Mouse (Mus musculus) WW6 (cell line): Measurements from ENCODE around the gene Gm49369.

Experiments
- DNase-seq: peaks from one replicate; pipeline ENCODE4 v3.0.0-alpha.2; 2013; ENCODE audit warnings: low read depth, low spot score

The Gm49369 gene

DNA sequence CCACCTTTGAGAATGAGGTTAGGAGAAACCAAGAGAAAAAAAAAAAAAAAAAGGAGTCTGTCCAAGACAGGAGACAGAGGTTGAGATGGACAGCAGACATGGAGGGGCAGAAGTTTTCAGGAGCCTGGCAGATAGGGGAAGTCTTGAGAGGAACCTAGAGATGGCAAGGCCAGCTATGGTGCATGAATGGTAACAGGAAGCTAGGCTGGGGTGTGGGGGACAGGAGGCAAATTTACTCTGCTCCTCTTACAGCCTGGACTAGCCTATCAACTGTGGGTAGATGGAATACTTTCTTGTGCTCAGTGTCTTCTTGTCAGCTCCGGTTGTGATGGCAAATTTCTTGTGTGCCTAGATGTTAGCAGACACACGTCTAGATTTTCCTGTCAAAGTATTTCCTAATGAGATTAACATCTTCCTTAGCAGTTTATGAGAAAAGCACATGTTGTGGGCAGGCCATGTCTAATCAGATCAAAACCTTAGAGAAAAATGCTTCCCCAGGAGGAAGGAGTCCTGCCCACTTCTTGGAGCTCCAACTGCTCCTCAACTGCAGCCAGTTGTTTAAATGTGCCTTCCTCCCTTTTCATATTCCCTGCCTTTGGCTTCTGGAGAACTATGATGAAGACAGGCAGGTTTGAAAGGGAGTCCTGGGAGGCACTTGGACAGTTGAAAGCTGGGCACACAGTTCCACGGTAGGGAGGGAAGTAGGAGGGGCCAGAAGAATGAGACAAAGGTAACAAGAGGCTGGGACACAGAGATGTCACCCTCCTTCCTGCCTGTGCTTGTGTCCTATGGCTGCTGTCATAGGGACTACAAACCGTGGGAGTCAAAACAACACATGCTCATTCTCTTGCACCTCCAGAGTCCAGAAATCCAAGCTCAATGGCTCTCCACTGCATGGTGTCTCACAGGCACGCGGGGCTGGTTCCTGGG is 12.1 kb upstream of the Gm49369 start:
- no peak for DNase-seq

DNA sequence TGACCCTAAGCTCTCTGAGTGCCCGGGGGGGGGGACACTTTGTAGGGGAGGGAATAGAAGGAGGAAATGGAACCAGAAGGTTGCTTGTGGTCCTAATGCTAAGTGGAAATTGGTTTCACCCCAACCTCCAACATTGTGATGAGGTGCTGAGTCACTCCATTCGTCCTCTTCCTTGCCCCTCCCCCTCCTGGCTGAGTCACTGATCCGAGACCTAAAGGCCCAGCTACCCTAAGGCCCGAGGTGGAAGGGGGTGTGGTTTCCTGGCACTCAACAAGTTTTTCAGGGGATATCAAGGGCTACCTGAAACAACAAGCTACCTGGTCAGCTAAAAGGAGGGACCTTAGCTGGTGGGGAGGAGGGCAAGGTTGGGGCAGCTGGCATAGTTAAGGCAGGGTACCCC is 10.7 kb upstream of the Gm49369 start:
- DNase-seq: no peak

DNA sequence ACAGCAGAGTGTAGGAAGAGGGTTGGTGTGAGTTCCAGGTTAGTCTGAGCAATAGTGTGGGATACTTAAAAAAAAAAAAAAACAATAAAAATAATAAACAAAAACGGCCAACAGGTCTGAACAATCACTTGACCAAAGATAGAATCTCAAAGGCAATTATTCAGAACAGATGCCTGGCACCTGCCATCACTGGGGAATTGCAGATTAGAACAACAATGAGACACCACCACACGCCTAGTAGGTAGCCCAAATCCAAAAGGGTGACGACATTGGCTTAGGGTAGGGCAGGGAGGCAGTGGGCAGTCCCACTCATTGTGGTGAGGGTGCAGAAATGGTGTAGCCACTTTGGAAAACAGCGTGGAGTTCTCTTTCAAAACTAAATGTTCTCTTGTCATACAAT is 9.1 kb upstream of the Gm49369 start:
- DNase-seq: no peak

DNA sequence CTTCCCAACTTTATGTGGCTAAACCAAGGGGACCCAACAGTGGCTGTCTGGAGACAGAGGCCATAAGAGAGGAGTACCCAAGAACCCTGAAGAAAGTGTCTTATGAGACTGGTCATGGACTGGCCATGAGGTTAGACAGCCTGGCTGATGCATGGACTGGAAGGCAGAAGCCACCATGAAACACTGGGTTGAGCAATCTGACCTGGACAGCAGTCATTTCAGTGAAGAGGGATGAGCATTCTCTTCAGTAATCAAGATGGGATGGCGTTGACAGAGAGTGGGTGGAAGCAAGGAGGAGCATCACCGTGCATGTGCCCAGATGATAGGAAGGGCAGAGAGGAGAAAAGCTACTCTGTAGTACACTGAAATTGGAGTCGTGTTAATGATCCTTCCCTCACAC is 8.6 kb upstream of the Gm49369 start:
- no peak for DNase-seq

DNA sequence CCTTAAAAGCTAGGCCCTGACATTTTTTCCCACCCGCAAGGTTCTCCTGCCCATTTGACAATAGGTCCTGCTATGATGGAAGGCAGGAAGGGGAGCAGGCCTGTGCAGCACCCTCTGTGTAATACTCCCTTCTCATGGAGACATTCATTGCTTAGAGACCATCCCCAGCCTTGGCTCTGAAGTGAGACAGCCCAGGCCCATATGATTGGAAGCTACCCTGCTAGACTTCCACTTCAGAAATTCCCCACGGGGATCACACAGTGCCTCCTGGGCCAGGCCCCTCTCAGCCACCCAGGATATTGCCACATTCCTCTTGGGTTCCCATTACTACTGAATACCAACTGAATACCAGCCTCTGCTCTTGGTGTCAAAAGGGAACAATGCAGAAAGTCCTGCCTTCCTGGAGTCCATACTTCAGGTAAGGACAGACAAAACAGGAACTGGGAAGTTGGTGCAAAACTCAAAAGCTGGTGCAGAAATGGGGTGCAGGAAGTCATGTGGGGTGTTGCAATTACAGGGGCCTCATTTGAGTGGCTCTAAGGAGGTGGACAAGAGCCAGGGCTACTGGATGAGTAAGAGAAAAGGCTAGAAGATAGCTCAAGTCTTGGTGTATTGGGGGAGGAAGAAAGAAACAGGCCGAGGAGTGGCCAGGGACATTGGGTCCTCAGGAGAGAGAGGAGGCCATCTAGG is 7.6 kb upstream of the Gm49369 start:
- no peak for DNase-seq

DNA sequence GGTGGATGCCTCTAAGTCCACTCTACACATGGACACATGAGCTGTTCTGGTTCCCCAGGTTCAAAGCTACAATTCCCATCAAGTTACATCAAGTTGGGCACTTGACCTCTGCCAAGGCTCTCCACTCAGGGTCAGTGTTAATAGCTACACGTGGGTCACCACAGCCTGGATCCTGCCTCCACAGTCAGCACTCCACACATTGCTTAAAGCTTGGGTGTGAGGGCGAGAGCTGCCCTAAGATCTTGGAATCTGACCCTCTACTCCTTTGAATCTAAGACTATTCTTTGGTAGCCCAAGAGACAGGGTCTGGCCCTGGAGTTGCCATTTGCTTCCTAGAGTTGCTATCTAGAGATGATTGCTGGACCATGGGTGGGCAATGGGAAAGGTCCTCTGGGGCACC is 6.3 kb upstream of the Gm49369 start:
- DNase-seq: no peak

DNA sequence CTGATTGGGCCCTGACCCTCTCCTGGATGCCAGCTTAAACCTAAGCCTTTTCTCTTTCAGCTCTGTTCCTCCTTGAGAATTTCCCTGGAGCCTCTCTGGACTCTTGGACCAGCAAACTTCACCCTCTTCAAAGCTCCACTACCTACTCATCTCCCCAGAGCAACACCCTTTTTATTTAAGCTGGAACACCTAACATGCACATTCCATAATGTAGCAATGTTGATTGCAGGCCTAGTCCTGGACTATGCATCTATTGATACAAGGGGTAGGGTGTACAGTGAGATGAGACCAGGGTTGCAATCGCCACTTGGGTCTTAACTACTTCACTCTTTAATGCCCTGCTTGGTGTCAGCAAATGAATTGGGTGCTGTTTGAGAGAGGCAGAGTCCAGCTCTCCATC is 5.7 kb upstream of the Gm49369 start:
- no peak for DNase-seq

DNA sequence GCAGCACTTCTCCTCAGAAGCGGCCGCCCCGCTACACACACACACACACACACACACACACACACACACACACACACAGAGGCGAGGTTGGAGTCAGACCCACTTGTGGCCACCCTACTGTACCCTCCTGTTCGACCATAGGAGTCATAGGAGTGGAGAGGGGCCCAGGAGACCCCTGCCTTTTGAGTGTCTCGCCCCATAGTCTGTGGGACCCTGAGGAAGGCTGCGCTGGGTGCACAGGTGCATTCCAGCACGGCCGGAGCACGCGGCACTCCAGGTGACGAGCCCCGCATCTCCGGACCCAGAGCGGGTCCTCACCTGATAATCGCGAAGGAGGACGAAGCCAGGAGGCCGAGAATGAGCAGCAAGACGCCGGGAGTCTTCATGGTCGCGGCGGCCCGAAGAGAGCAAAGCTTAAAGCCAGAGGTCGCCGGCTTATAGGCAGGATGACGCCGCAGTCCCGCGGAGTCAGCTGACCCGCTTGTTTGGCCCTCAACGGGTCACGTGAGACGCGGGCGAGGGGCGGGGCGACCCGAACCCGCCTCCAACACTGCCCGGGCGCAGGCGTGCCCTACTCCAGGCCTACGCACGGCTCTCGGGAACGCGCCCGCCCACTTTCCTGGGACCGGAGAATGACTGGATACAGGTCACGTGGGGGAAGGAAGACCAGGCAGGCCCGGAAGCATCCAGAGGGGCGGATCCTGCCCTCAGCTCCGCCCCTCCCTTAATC is 5.1 kb upstream of the Gm49369 start, which contains the start of gene Ctsd:
Gene Ctsd, minus strand, starts transcription at position 620 of the 730 bp plus-strand sequence.
- DNase-seq: peak; percentile 89

DNA sequence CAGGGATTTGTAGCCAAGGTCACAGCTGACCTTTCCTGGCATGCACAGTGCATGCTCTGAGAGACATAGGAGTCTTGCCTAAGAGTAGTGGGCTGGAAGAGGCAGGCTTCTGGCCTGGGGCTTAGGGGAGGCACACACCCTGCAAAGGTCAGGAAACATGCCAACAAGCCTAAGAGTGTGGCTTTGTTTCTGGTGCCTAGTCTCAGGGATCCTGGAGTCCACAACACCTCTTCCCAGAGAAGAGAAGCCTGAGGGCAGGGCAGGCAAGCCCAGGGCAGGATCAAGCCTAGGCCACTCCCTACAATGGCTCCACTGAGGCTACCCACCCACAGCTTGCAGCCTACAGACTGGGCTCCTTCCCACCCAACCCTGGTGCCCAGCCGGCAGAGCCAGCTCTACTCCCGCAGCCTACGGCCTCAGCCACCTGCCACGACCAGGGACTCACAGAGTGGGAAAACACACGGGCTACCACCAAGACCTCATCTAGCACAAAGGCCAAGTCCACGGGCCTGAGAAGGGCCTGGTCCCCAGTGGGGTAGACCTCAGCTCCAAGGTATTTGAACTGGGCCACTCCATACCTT is 4.2 kb upstream of the Gm49369 start:
- no peak for DNase-seq

DNA sequence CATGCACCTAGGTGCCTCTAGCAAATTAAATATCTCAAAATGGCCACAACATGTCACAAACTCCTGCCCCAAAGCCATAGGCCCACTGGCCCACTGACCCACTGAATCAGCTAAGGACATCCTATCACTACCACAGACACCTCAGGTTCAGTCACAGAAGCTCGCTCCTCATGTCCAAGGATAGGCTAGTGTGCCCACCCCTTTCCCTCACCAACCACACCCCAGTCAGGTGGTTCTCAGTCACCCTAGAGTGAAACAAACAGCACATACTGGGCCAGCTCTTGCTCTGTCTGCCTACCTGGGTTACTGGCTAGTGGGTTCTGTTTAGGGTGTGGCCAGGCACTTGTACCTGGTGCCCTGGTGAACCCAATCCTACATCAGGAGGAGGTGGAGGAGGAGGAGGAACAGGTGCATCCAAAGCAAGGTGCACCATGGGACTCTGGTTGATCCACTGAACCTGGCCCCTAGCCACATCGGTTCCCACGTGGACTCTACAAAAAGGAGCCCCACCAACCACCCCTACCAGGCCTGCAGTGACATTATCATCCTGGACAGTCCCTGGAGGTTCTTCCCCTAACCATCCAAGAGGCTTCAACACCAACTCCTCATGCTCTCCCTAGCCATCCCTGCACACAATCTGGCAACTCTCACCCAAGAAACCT is 3.4 kb upstream of the Gm49369 start:
- no peak for DNase-seq

DNA sequence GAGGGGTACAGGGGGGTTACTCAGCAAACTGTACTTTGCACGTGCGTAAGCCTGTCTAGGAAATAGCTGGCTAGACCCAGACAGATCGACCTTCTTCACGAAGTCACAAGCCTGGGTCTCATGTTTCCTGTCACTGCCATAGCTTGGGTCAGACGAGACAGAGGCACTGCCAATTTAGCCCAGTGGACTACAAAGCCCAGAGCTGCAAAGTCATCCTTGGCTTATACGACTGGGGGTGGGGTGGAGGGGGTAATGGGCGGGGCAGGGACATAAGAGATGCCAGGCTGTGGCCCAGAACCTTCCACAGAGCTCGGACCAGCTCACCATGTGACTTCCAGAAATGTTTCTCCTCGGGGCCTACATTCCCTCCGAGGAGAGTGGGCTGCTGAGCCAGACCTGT is 1.8 kb upstream of the Gm49369 start:
- DNase-seq: no peak

DNA sequence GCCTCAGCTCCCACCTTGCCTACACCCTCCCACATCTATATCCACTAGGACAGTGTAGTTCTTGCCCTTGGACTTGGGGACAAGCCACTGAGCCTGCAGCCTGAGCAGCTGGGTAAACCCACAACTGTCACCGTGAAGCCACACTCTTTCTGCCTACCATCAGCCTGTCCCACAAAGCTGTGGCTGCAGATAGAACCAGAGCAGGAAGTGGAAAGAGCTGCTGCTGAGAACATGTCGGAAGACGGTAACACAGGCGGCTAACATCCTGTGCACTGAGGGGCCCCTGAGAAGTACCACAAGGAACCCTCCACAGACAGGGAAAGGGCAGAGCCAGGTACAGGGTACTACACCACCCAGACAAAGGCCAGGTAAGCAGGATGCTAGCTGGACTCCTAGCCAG is 1.3 kb downstream of the Gm49369 start:
- no peak for DNase-seq

DNA sequence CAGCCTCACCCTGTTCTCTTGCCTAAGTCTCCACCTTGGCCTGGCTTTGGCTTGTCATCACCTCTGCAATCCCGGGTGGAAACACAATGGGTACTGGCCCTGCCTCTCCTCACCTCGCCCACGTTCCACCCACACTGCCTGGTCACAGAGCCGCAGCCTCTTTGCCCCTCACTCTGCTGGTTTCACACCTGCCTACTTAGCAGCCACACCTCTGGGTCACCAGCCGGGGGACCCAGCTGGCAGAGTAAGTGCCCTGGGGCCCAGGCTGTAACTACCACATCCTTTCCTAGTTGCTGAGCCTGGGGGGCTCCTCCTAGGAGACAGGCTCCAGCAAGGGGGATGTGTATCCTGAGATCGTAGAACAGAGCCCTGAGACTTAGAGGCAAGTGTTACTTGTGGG is 3.3 kb downstream of the Gm49369 start:
- DNase-seq: no peak

DNA sequence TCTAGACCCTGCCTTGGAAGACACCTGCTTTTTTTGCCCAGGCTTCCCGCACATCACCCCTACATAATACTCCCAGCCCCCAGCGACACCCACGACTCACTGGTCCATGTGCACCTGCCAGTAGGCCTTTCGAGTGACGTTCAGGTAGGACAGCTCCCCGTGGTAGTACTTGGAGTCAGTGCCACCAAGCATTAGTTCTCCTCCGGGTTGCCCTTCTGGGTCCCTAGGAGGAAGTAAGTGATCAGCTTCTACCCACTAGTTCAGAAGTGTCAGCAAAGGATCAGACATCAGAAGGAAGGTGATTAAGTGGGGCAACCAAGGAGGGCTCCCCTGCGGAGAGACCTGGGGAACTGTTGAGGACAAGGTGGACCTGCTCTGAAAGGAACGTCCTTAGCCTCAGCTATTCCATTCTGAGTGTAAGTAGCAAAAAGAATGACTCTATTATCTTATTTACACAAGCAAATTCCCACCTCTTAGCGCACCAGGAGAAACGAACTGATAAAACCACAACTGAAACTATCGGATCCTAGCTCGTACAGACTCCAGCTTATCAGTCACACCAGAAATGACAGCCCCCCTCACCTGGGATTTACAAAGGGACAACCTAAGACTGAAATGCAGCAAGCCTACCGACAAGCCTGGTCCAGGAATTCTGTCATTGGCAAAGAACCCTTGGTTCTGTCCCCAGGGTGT is 5.1 kb downstream of the Gm49369 start:
- DNase-seq: no peak

DNA sequence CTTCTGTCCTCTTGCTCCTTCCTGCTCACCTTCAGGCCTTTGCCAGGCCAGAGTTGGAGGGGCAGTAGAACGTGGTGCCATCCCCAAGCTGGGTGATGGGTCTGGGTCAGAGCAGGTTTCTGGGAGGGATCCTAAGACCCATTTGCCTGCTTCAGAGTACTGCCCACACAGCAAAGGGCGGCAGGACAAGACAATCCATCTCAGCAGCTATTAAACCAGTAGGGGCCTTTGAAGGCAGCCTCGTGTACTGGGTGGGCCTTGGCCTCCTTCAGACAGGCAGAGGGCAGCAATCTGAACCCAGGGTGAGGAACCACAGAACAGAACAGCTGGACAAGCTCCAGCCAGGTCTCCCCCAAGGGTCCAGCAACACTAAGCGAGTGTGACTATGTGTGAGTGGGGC is 6.4 kb downstream of the Gm49369 start:
- no peak for DNase-seq

DNA sequence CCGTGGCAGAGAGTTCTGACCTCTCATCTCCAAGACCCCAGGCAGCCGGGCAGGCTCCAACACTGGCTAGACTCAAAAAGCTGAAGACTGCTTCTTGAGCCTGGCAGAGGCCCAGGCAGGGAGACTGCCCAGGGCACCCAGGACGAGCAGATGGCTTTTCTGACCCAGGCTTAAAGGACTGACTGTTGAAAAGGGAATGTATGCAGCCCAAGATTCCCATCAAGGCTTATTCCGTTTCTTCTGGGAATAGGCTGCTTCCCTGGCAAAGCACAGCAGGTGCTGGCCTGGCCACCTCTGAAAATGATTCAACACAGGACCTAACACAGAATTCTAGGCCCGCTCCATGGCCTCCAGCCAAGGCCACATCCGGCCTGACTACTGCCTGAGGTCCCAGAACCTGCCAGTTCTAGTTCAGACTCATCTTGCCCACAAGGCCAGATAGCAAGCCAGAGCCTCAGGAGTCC is 7.2 kb downstream of the Gm49369 start:
- no peak for DNase-seq

DNA sequence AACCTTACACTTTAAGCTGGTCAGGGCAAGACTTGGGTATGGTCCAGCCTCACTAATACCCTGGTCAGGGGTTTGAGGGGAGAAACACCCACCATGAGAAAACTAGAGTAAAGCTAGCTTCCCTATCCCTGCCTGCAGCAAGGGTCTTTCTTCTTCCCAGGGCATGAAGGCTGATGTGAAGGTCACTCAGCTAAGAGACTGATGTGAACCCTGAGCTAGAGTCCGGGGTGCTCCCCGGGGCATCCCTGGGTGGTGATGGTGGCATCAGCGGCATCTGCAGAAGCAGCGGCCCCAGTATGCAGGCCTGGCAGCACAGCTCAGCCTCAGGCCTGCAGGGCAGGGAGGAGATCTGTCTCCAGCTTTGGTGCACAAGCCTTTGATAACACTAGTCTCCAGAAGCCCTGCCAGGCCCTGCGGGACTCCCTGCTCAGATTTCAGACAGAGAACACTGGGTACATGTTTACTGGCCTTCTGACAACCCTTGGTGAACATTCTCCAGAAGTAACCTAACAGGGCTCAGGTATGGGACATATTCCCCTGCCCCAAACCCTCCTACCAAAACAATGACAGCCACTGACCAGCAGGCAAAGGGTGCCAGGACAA is 8.0 kb downstream of the Gm49369 start:
- no peak for DNase-seq

DNA sequence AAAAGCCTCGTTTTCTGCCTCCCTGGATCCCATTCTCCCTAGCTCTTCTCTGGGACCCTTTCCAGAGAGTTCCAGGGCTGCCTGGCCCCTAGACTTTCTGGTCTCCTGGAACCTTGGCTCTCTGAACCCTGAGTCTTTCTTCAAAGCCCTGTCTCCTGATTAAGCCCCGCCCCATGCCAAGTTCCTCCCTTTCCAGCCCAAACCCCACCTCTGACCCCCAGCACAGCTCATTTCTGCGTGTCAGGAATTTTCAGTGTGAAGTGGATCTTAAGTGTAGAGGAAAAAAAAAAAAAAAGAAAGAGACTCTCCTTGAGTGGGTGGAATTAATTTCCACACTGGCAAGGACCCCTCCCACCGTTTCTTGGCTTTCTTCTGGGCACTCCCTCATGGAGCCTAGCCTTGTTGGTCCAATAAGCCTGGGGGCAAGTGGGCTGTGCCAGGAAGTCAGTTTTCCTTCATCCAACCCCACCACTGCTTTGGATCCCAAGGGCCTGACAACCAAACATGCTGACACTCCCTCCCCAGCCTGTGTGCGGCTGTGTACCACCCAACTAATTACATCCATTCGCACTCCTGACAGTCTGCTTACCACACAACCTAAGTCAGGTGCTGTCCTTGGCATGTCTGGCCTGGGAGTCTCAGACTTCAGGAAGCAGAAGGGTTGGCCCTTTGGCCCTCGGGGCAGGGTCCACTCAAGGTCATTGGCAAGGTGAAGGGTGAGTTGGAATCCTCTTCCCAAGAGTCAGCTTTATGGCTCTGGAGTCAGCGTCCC is 8.6 kb downstream of the Gm49369 start, which contains the start of gene Ifitm10:
Gene Ifitm10, minus strand, starts transcription at position 113 of the 772 bp plus-strand sequence.
- DNase-seq: no peak

DNA sequence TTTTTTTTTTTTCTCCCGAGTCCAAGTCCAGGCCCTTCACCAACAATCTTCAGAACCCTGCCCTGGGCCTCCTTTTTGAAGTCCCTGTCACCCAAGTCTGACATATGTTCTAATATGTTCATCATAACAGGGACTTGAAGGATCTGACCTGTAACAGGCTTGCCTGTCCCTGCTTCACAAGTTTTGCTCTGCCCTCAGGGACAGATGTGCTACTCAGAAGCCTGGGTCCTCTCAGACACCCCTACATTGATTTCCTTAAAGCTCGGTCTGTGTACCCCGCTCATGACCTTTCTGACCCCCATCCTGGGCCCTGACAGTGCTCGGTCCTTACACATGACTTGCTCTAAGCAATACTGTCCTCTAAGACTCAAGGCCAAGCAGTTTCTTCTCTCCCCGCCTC is 9.4 kb downstream of the Gm49369 start:
- no peak for DNase-seq
